Mouse (Mus musculus): Measurements from ENCODE around the gene Gfer.

GRCm38 (mm10) chr17:24686514-24686913, 9.4 kb downstream of the Gfer start:
- TF ChIP-seq POLR2A (IDR thresholded peaks at IDR 0.05; ENCODE audit: insufficient read length, low read depth): no peak
- no peak for TF ChIP-seq REST (IDR thresholded peaks at IDR 0.05; ENCODE audit: insufficient read depth, insufficient read length)
- no peak for TF ChIP-seq E2F4 (IDR thresholded peaks at IDR 0.05; ENCODE audit: insufficient read depth)
- no peak for TF ChIP-seq MAX (IDR thresholded peaks at IDR 0.05; ENCODE audit: low read depth)
- no peak for TF ChIP-seq TCF12 (IDR thresholded peaks at IDR 0.05; ENCODE audit: insufficient read depth, poor library complexity, severe bottlenecking)
- TF ChIP-seq POLR2AphosphoS2 (IDR thresholded peaks at IDR 0.05; ENCODE audit: insufficient read length, low read depth): no peak
- TF ChIP-seq USF1 (IDR thresholded peaks at IDR 0.05; ENCODE audit: low read depth): no peak

Measured in myocyte (in vitro differentiated cells).